Mouse (Mus musculus) yolk sac, embryonic 10.5 days (tissue): ENCODE data around the gene Glt28d2.

Experiments
- DNase-seq: peaks from one replicate; pipeline ENCODE4 v3.0.0-alpha.2; 2017; ENCODE audit warnings: low spot score

Gene Glt28d2

DNA sequence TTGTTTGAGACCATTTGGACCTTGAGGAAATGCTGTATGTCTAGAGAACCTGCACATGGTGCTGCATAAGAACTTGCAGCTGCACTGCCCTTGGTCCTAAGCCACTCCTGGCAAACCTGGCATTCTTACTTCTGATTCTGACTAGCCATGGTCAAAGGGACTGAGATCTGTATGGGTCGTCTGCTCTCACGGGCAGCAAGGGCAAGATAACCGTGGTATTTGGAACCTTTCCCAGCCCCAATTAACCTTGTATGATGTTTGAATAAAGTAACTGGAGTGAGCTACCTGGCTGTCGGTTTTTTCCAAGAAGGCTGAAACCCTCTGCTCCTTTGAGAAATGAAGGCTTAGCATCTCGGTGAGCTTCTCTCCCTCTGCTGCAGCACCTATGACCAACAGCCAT is 8.4 kb downstream of the Glt28d2 start:
- DNase-seq = no peak

- peak; percentile 26 for DNase-seq
These were observed 23.3 kb downstream of the Glt28d2 start for GRCm38 (mm10) chr3:85863996-85864395.

- DNase-seq = no peak
These were observed 24.4 kb downstream of the Glt28d2 start for GRCm38 (mm10) chr3:85862886-85863285.

DNA sequence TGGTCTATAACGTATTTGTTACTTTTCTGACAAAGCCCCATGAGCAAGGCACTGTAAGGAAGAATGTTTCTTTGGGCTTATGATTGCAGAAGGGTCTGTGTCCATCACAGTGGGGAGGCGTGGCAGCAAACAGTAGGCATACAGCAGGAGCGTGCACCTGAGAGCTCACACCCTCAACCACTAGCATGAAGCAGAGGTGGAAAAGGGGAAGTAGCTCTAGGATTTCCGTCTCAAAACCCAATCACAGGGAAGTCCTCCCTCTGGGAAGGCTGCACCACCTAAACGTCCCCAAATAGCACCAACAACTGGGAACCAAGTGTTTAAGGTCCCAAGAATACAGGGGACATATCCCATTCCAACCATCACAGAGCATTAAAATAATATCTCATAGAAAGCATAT is 26.3 kb downstream of the Glt28d2 start:
- no peak for DNase-seq

GRCm38 (mm10) chr3:85859311-85859710 is 28.0 kb downstream of the Glt28d2 start:
- DNase-seq = no peak

DNA sequence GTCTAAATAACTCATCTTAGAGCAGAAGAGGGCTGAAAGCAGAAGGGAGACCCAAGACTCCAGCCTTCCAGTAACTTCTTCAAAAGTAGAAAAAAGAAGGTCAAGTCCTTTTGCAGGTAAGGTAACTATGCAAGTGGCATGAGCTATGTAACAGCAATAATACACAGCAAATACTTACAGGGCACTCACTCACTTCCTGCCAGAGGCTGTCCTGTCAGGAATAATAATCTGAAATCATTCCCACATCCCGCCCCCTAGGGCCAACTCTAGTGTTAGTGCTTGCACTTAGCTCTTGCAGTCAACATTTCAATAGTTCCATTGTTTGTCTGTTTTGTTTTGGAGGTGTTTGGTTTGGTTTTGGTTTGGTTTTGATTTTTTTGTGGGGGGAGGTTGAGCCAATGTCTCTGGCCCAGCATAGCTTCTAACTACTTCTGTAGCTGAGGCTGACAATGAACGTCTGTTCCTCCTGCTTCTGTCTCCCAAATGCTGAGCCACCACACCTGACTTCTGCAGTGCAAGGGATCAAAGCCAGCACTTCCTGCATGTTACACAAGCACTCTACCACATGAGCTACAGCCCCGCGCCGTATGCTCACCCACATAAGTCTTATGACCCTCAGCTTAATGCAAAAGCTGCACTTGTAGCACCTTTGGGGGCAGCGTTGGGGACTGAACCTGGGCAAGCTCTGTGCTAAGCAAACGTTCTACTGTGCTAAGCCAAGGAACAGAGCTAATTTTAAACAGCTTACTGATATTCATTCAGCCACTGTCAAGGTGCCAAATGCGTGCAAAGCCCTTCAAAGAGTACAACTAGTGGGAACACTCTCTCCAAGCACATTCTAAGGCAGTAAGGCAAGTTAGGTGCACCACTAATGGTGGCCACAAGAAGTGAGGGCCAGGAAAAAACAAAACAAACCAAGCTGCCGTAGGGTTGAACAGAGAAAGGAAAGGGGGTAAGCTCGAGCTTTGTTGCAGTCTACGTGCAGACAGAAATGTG is 28.9 kb downstream of the Glt28d2 start:
- no peak for DNase-seq

- no peak for DNase-seq
These were observed 30.2 kb downstream of the Glt28d2 start for GRCm38 (mm10) chr3:85857083-85857482.

- DNase-seq = no peak
These were observed 31.4 kb downstream of the Glt28d2 start for GRCm38 (mm10) chr3:85855947-85856346.

DNA sequence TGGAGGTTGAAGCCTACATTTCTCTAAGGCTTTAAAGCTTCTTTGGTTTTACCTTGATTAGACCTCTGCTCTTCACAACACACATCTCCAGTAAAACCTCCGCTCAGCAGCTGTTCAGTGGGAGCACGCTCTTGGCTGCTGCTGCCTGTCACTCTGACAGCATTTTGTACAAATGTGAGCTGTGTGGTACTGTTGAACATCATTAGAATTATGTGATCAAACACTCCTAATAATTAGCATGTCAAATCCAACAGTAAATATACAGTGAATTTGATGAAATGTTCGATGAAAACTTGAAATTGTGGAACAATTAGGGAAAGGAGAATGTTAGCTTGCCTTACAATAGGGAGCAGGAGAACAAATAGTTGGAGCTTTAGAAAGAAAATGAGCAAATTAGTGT is 32.3 kb downstream of the Glt28d2 start:
- no peak for DNase-seq

- no peak for DNase-seq
These were observed 33.2 kb downstream of the Glt28d2 start for GRCm38 (mm10) chr3:85854143-85854542.

GRCm38 (mm10) chr3:85853715-85854114 is 33.6 kb downstream of the Glt28d2 start:
- DNase-seq = no peak

DNA sequence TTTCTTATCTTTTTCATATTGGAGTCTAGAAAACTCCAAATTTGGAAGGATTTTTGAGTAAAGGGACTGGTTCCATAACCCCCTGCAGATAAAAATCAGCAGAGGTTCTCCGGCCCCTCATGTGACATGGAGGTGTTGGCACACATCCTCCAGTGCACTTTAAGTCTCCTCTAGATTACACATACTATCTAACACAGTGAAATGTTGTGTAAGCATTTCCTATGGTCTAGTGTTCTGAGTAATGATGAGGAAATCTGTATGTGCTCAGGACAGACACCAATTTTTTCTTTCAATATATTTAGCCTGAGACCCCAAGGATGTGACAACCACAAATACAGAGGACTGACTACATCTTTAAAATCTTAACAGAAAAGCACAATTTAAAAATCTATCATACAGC is 37.2 kb downstream of the Glt28d2 start:
- DNase-seq = no peak

- DNase-seq = no peak
These were observed 41.0 kb downstream of the Glt28d2 start for GRCm38 (mm10) chr3:85846316-85846715.

GRCm38 (mm10) chr3:85845341-85845740 is 42.0 kb downstream of the Glt28d2 start:
- DNase-seq = no peak

- no peak for DNase-seq
These were observed 44.5 kb downstream of the Glt28d2 start for GRCm38 (mm10) chr3:85842881-85843218.

GRCm38 (mm10) chr3:85842177-85842880 is 45.0 kb downstream of the Glt28d2 start:
- DNase-seq = no peak

- no peak for DNase-seq
These were observed 45.7 kb downstream of the Glt28d2 start for GRCm38 (mm10) chr3:85841454-85842176.

- no peak for DNase-seq
These were observed 53.7 kb downstream of the Glt28d2 start for GRCm38 (mm10) chr3:85833627-85834026.

DNA sequence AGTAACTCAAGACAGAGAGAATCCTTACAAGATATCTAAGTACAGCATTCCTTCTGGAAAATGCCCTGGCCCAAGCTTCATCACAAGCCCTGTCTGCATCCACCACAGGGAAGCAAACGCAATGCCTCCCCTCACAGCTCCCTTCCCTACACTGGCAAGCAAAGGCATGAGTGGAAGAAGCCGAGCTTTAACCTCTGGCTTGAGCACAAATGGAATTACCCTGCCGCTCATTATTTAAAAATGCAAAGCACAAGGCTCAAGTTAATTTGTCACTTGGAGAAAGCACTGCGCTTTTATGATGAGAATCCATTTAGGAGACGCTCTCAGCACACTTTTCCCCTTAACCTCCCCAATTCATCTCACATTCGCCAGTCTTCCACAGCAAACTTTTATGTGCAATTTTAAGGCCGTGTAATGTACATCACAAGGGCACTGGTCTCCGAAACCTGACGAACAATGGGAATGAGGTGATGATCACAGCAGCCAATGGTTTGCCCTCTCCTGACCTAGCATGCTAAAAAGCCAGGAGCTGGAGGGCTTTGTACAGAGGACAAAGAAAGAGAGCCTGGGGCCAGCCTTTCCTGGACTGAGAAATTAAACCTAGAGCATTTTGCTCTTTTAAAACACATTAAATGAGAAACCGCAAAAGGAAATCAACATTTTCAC is 54.7 kb downstream of the Glt28d2 start:
- DNase-seq = no peak

DNA sequence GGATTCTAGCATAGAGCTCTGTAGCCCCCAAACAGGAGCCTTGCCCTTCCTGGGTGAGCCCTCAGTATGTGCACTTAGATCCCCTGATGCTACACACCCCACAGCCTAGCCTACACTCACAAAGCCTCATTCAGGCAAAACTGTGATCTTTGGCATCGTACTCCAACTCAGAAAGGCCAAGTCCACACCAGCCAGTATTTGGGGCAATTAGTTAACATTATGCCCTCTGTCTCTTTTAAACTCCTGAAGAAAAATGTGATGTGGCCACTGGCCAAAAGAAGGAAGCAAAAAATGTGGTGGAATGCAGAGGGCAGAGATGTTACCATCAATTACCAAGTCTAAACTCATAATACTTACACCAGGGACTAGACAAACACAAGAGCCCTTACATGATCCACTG is 55.5 kb downstream of the Glt28d2 start:
- no peak for DNase-seq

DNA sequence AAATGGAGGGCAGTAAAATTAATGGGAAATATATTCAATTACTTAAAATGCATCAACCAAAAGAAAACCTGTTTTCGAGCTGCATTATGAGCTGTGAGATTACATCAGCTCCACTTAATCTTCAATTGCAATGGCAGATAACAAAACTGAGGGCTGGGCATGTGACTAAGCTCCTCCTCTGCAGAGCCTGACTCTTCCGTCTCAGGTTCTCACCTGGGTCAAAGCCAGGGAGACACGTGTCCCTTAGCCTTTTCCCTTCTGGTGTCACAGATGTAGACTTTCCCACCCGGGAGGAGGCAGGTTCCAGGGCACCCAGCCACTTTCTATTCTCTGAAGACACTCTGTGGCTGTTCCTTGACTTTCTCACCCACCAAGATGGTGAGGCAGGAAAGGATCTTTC is 58.3 kb downstream of the Glt28d2 start:
- no peak for DNase-seq

DNA sequence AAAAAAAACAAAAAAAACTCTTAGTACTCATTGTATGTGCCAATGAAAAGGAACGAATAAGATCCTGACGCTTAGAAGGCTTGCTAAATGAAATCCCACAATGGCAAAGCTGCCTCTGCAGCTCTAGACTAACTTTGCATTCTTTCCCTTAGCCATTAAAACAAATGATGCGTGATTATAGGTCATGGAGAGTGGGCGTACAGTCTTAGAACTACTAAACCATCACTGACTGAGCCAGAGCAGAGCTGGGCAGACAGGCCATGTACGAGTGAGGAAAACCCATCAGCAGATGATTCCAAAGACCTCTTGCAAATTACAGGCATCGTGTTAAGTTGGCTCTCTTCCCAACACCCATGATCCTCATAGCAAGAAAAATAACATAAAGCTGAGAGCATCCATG is 59.5 kb downstream of the Glt28d2 start:
- DNase-seq = no peak
